Mouse (Mus musculus): ENCODE data around the gene Fam69b. TPM values are rescaled to one million over a fixed set of nuclear protein-coding genes. Genes with fewer than 3 reads are reported as not detected.
A peak's percentile ranks its signal among the peaks of the same experiment; 100 is the strongest.

Fam69b gene
- polyA plus RNA-seq, 1 experiment from 2014 or later, result 4.6 TPM

DNA sequence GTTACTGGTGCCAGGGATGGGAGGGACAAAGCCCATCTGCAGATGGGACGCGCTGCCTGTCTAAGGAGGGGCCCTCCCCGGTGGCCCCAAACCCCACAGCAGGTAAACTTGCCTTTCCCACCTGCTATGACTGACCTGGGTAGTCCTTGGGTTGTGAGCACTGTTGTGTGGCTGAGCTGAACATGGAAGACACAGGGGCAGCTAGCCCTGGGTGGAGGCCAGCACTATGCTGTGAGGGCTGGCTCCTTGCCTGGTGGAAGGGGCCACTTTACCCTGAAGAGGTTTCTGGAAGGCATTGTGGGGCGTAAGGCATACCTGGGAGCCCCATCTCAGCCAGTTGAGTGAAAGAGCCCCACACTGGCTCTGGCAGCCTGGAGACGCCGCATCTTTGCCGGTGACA, 37.3 kb upstream of the Fam69b start:
- Histone ChIP-seq H3K27me3 (replicated peaks) (no peaks in the 10 kb centered on the region), H3K9ac (peak overlapping the region; percentile 12; the same call in 1 of the 2 replicates), H3K9me3 (replicated peaks) (no peaks in the 10 kb centered on the region), H3K4me1 (peaks cover 39% of the 10 kb centered on the region), H3K4me3 (no peak overlapping the region), H3K27ac (no peak overlapping the region), H3K36me3 (peaks cover 62% of the 10 kb centered on the region), H3K4me2 (no peak overlapping the region)
- ATAC-seq, result no peak
- WGBS (ENCODE audit: insufficient replicate concordance), result 85% methylated on average over 7 of the region's 7 CpGs

DNA sequence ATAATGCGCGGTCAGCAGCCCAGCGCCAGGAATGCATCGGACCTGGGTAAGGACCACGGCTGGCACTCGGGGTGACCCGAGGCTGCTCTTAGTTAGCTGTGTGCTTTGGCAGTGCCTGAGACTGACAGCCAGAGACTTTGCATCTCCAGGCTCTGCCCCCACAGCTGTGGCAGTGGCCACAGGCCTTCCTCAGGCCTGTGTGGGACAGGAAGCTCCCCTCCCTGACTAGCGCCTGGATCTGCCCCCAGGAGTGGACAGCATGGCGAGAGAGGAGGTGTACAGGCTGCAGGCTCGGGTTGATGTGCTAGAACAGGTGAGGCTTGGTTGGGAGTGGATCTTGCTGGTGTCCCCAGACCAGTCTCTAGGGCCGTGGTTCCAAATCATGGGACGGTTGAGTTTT, 36.8 kb upstream of the Fam69b start:
- Histone ChIP-seq H3K4me2 (no peak overlapping the region), H3K27ac (no peak overlapping the region), H3K27me3 (replicated peaks) (no peaks in the 10 kb centered on the region), H3K36me3 (peaks cover 62% of the 10 kb centered on the region), H3K9me3 (replicated peaks) (no peaks in the 10 kb centered on the region), H3K4me3 (no peak overlapping the region), H3K4me1 (peaks cover 38% of the 10 kb centered on the region), H3K9ac (no peak overlapping the region)
- WGBS (ENCODE audit: insufficient replicate concordance), result 76% methylated on average over 12 of the region's 12 CpGs
- ATAC-seq, result no peak

DNA sequence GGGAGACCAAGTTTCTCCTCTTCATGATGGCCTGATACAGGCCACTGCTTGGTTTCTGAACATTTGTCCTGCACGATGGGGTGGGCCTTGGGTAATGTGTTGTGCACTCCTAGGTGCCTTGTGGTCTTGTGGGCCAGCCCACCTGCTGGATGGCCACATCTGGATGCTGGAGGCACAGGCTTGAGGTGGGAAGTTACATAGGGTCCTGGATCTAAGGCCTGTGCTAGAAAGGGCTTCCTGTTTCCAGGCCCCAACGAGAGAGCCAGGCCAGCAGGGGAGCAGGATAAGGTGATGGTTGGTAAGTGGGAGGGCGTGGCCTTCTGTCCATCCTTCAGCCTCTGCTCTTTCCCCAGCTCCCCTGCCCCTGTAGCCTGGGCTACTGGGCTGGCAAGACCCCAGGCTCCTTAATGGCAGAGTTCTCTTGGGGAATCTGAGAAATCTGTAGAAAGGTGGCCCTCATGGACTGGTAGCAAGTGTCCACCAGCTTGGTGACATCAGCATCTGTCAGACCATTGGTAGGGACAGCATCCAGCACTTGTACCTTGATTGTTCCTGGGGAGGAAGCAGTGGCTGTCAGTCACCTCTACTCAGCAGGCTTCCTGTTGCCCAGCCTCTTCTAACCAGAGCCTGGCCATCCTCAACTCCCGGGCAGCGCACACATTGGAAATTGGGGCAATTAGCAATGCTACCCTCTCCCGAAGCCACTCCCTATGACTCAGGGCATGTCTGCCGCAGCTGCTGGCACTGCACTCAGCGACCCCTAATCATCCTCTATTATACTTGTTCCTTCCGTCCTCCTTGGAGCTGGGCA, 34.8 kb upstream of the Fam69b start:
- Histone ChIP-seq H3K36me3 (peaks cover 62% of the 10 kb centered on the region), H3K9me3 (replicated peaks) (no peaks in the 10 kb centered on the region), H3K27me3 (replicated peaks) (no peaks in the 10 kb centered on the region), H3K4me2 (no peak overlapping the region), H3K9ac (no peak overlapping the region), H3K4me3 (no peak overlapping the region), H3K4me1 (peaks cover 19% of the 10 kb centered on the region), H3K27ac (no peak overlapping the region)
- WGBS (ENCODE audit: insufficient replicate concordance), result 57% methylated on average over 9 of the region's 9 CpGs
- ATAC-seq, result no peak

DNA sequence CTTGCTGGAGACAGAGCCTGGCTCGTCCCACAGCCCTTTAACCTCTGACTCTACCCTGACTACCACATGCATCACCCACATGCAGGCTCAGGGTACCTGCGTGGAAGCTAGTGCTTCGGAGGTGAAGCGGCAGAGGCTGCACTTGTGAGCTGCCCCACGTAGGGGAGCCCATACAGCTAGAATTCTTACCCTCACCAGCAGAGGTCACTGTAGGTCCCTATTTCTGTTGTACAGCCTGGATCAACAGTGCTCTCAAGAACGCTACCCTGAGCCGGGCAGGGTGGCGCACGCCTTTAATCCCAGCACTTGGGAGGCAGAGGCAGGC, 34.3 kb upstream of the Fam69b start:
- H3K4me3 ChIP-seq, result no peak overlapping the region
- H3K9me3 ChIP-seq (replicated peaks), result no peaks in the 10 kb centered on the region
- peaks cover 13% of the 10 kb centered on the region for H3K4me1 ChIP-seq
- WGBS (ENCODE audit: insufficient replicate concordance), result 42% methylated on average over 9 of the region's 9 CpGs
- no peak overlapping the region for H3K4me2 ChIP-seq
- no peaks in the 10 kb centered on the region for H3K27me3 ChIP-seq (replicated peaks)
- H3K9ac ChIP-seq, result no peak overlapping the region
- H3K36me3 ChIP-seq, result peaks cover 56% of the 10 kb centered on the region
- H3K27ac ChIP-seq, result no peak overlapping the region
- ATAC-seq, result peak; percentile 54

DNA sequence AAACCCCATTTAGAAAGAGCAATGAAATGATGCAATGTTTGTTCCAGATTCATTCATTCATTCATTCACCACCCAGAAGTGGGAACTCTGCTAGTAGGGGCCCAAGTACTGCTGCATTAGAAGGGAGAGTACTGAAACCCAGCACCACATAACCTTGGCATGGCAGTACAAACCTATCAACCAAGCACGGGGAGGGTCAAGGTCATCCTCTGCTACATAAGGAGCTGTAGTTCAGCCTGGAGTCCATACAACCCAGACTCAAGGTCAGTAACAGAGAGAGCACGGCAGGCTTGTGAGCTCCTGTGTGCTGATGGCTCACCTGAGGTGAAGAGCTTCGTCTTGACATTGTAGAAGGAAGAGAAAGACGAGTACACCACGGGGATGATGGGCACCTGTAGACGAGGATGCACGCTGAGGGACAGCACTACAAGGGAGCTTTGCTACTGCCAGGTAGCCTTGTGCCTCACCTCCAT, 33.8 kb upstream of the Fam69b start:
- no peak overlapping the region for H3K9ac ChIP-seq
- 76% methylated on average over 7 of the region's 7 CpGs for WGBS (ENCODE audit: insufficient replicate concordance)
- H3K27me3 ChIP-seq (replicated peaks), result no peaks in the 10 kb centered on the region
- no peak overlapping the region for H3K4me2 ChIP-seq
- H3K4me1 ChIP-seq, result peaks cover 16% of the 10 kb centered on the region
- H3K9me3 ChIP-seq (replicated peaks), result no peaks in the 10 kb centered on the region
- H3K27ac ChIP-seq, result peak overlapping the region; percentile 53
- H3K4me3 ChIP-seq, result no peak overlapping the region
- peak; percentile 25 for ATAC-seq
- H3K36me3 ChIP-seq, result peaks cover 52% of the 10 kb centered on the region

DNA sequence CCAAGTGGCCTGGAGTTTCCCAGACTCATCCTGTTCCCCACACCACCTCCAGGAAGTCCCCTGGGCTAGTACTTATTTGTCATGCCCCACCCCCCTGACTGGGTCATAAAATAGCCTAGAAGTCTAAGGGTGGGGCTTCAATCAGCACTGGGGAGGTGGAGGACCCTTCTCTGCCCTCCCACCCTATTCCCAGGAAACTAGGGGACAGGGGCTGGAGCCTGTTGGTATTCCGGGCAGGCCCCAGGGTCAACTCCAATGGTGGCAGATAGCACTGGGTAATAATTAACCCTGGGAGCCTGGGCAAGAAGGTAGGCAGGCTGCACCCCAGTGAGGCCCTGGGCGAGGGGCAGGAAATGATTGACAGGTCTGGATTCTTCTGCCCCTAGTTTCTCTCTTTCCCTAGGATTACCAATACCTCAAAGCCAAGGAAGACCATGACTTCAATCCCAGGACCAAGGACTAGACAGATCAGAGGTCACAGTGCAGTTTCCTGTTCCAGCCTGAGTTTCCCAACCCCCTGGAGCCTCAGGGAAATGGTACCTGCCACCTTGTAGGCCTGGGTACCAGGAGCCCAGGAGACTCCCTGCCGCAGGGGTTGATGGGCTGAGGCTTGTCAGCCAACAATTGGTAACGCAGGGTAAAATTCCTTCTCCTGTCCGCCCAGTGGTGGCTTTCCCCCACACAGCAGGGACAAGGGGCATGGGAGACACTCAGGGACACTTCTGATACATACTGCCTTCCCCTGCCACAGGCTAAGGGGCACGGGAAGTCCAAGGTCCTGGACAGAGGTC, 33.1 kb upstream of the Fam69b start:
- H3K27ac ChIP-seq, result peak overlapping the region; percentile 53
- WGBS (ENCODE audit: insufficient replicate concordance), result 60% methylated on average over 6 of the region's 6 CpGs

DNA sequence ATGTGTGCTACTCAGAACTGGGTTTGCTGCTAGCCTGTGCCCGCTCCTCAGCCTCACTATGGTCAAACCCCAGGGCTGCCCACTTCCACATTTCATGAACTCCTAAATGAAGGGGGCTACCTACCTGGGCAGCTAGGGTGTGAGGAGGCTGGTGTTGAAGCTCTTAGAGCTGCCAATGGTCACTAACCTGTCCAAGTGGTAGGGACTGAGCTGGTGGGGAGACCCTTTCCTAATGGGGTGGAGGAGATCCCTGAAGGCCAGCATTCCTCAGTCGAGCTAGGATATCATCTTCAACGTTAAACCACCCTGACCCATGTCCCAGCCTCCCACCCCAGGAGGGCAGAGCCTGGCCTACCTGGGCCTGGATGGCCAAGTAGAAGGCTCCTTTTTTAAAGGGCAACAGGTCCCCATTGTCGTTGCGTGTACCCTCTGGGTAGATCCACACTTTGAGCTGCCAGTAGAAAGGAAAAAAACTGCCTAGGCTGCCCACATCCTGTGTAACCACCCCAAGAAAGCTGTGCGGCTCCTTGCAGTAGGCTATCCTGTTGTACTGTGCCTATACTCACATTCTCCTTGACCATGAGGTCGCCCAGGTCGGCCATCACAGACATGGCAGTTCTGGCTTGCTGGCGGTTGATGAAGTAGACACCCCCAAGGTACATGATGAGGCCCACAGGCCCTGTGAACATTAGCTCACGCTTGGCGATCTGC, 32.4 kb upstream of the Fam69b start:
- H3K4me1 ChIP-seq, result peaks cover 26% of the 10 kb centered on the region
- peak overlapping the region; percentile 53 for H3K27ac ChIP-seq
- H3K4me2 ChIP-seq, result no peak overlapping the region
- WGBS (ENCODE audit: insufficient replicate concordance), result 70% methylated on average over 11 of the region's 11 CpGs
- no peaks in the 10 kb centered on the region for H3K27me3 ChIP-seq (replicated peaks)
- H3K9ac ChIP-seq, result no peak overlapping the region
- ATAC-seq, result no peak
- H3K4me3 ChIP-seq, result no peak overlapping the region
- peaks cover 39% of the 10 kb centered on the region for H3K36me3 ChIP-seq
- no peaks in the 10 kb centered on the region for H3K9me3 ChIP-seq (replicated peaks)

More for the DNA sequence above, 33.1 kb upstream of the Fam69b start:
- Histone ChIP-seq H3K36me3 (peaks cover 47% of the 10 kb centered on the region), H3K9ac (no peak overlapping the region), H3K4me3 (no peak overlapping the region), H3K27me3 (replicated peaks) (no peaks in the 10 kb centered on the region), H3K4me1 (peaks cover 23% of the 10 kb centered on the region), H3K9me3 (replicated peaks) (no peaks in the 10 kb centered on the region), H3K4me2 (no peak overlapping the region)
- peak; percentile 24 for ATAC-seq

DNA sequence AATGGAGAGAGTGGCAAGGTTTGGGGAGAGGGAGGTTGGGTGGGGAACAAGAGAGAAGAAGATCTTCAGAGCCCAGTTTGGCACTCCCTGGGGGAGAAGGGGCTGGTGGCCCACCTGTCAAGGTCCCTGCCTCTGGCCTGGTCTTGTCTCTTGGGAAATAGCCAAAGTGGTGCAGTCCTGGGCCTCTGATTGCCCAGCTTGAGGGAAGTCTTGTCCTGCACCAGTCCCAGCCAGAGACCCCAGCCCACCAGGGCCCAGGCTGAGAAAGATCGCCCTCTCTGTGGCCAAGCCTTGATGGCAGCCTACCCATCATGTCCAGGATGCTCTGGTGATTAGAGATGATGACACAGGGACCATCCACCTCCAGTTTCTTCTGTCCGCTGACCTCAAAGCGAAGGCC, 31.4 kb upstream of the Fam69b start:
- WGBS (ENCODE audit: insufficient replicate concordance), result 75% methylated on average over 3 of the region's 3 CpGs
- Histone ChIP-seq H3K36me3 (peaks cover 29% of the 10 kb centered on the region), H3K9me3 (replicated peaks) (no peaks in the 10 kb centered on the region), H3K4me2 (no peak overlapping the region), H3K27ac (no peak overlapping the region), H3K4me3 (no peak overlapping the region), H3K27me3 (replicated peaks) (no peaks in the 10 kb centered on the region), H3K9ac (no peak overlapping the region), H3K4me1 (peaks cover 33% of the 10 kb centered on the region)
- ATAC-seq, result no peak

DNA sequence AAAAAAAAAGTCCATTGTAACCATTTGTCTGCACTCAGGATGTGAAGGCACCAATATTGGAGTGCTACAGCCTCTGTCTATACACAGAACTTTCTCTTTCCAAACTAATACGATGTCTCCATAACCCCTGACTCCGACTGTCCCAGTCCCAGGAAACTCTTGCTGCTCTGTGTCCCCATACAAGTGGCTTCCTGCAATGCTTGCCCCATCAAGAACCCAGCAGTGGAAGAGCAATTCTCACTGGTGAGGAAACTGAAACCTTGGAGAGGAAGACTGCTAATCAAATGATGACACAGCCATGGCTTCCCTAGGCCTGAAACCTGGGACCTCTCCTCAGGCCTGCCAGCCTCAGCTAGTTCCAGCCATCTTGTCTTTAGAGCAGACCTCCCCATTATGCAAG, 30.4 kb upstream of the Fam69b start:
- Histone ChIP-seq H3K4me3 (no peak overlapping the region), H3K9ac (no peak overlapping the region), H3K9me3 (replicated peaks) (no peaks in the 10 kb centered on the region), H3K36me3 (peaks cover 20% of the 10 kb centered on the region), H3K27ac (no peak overlapping the region), H3K4me2 (no peak overlapping the region), H3K4me1 (peaks cover 42% of the 10 kb centered on the region), H3K27me3 (replicated peaks) (peaks cover 3% of the 10 kb centered on the region)
- ATAC-seq, result no peak
- 93% methylated on average over 2 of the region's 2 CpGs for WGBS (ENCODE audit: insufficient replicate concordance)

DNA sequence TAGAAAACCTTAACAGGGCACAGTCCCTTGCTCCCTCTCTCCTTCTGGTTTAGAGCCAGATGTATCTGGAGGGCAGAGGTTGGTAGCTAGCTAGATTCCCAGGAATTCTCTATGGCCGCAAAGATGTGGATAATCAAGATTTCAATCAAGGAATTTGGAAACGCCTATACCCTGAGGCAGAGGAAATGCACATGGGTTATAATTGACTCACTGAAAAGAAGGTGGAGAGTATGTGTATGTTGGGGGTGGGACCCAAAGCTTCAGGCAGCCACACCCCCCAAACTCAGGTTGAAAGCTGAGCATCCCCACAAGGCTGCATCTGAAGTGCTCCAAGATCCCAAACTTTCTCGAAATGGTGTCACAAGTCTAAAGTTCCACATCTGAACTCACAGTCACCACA, 29.8 kb upstream of the Fam69b start:
- Histone ChIP-seq H3K4me2 (no peak overlapping the region), H3K36me3 (peaks cover 14% of the 10 kb centered on the region), H3K4me1 (peaks cover 48% of the 10 kb centered on the region), H3K27ac (no peak overlapping the region), H3K9me3 (replicated peaks) (no peaks in the 10 kb centered on the region), H3K27me3 (replicated peaks) (peaks cover 9% of the 10 kb centered on the region), H3K4me3 (no peak overlapping the region), H3K9ac (no peak overlapping the region)
- WGBS (ENCODE audit: insufficient replicate concordance), result 59% methylated on average over 3 of the region's 3 CpGs
- ATAC-seq, result no peak

DNA sequence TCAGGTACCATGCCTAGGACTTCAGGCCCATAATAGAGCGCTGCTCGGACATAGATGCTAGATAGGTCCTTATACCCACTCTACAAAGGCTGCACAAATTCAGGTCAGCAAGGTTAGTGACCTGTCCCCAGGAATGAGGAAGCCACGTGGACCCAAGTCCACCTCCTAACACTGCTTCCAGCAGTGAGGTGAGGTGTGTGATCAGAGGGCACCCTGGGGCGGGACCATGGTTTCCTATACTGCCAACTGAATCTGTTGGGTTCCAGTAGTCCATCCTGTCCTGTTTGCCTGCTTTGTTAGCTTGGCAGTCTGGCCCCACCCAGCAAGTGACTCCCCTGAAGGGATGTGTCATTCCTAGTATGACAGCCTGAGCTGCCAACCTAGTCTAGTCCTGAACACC, 28.3 kb upstream of the Fam69b start:
- WGBS (ENCODE audit: insufficient replicate concordance), result 68% methylated on average over 4 of the region's 4 CpGs
- ATAC-seq, result no peak

DNA sequence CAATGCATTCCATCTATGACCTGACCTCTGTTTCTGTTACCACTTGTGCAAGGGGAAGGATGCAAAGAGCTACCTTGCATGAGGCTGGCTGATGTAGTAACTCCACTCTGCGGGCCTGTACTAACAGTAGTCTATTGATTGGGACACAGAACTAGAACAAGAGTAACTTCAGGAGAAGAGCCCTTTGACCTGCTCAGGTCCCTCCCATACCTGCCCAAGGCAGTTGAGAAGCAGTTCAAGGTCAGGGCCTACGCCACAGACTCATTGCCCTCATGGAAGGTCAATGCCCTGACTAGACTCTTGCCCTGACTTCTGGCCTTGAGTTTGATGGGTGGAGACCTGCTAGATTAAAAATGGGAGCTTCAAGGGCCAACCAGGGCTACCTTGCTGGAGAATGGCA, 27.6 kb upstream of the Fam69b start:
- Histone ChIP-seq H3K27me3 (replicated peaks) (peaks cover 30% of the 10 kb centered on the region), H3K9ac (no peak overlapping the region), H3K27ac (peak overlapping the region; percentile 49), H3K9me3 (replicated peaks) (no peaks in the 10 kb centered on the region), H3K36me3 (no peaks in the 10 kb centered on the region; the same call in none of the 2 replicates), H3K4me2 (no peak overlapping the region), H3K4me3 (no peak overlapping the region), H3K4me1 (peaks cover 56% of the 10 kb centered on the region)
- WGBS (ENCODE audit: insufficient replicate concordance), result 63% methylated on average over 2 of the region's 2 CpGs
- ATAC-seq, result peak; percentile 33

More for the DNA sequence above, 28.3 kb upstream of the Fam69b start:
- H3K36me3 ChIP-seq, result peaks cover 3% of the 10 kb centered on the region
- H3K4me1 ChIP-seq, result peaks cover 56% of the 10 kb centered on the region
- no peak overlapping the region for H3K4me3 ChIP-seq
- H3K9me3 ChIP-seq (replicated peaks), result no peaks in the 10 kb centered on the region
- H3K4me2 ChIP-seq, result no peak overlapping the region
- H3K27ac ChIP-seq, result peak overlapping the region; percentile 49
- peaks cover 24% of the 10 kb centered on the region for H3K27me3 ChIP-seq (replicated peaks)
- no peak overlapping the region for H3K9ac ChIP-seq
